Mouse (Mus musculus) midbrain, embryonic 16.5 days (tissue): Measurements from ENCODE around the gene Xrra1. TPM values are rescaled to one million over a fixed set of nuclear protein-coding genes. Genes with fewer than 3 reads are reported as not detected.

Experiments used
- ATAC-seq: fragments of 200-750 bp; cut with Nextera tagmentation; 2 replicates; pipeline ENCODE4 v1.8.0; 2017; ENCODE audit warnings: moderate TSS enrichment
- H3K27ac ChIP-seq: fragments of 300-500 bp; sonication (generic); 2 replicates; pipeline ENCODE4 v1.5.1; 2014; ENCODE audit warnings: mild to moderate bottlenecking, low read length, mixed read lengths
- H3K27me3 ChIP-seq: fragments of 300-500 bp; sonication (generic); 2 replicates; pipeline ENCODE4 v1.6.1; 2014; ENCODE audit warnings: low read depth, low read length, mixed read lengths; ENCODE audit not compliant: control insufficient read depth, insufficient read depth
- H3K36me3 ChIP-seq: fragments of 300-500 bp; sonication (generic); 2 replicates; pipeline ENCODE4 v1.6.1; 2014; ENCODE audit warnings: mild to moderate bottlenecking, low read length, moderate library complexity, mixed read lengths; ENCODE audit not compliant: control insufficient read depth, insufficient read depth
- H3K4me1 ChIP-seq: fragments of 300-500 bp; sonication (generic); 2 replicates; pipeline ENCODE4 v1.6.1; 2014; ENCODE audit warnings: mild to moderate bottlenecking, low read length, mixed read lengths; ENCODE audit not compliant: control insufficient read depth, insufficient read depth
- H3K4me2 ChIP-seq: fragments of 300-500 bp; sonication (generic); 2 replicates; pipeline ENCODE4 v1.6.1; 2014; ENCODE audit warnings: mild to moderate bottlenecking, low read length, mixed read lengths
- H3K4me3 ChIP-seq: fragments of 300-500 bp; sonication (generic); 2 replicates; pipeline ENCODE4 v1.5.1; 2014; ENCODE audit warnings: low read depth, mild to moderate bottlenecking, low read length, moderate library complexity, mixed read lengths
- H3K9ac ChIP-seq: fragments of 300-500 bp; sonication (generic); 2 replicates; pipeline ENCODE4 v1.6.1; 2014; ENCODE audit warnings: low read depth, low read length, mixed read lengths
- H3K9me3 ChIP-seq: fragments of 300-500 bp; sonication (generic); replicated peaks from 2 replicates; pipeline ENCODE4 v1.6.1; 2014; ENCODE audit warnings: mild to moderate bottlenecking, low read length, mixed read lengths; ENCODE audit not compliant: control insufficient read depth, poor library complexity, severe bottlenecking
- WGBS: fragments of 180-500 bp; shearing (Covaris S2); extraction: QIAGEN DNeasy Blood & Tissue Kit; methylation state at CpG from one replicate; pipeline ENCODE4 v1.1.7; 2014; 5-methylcytosine and 5-hydroxymethylcytosine counted together
- polyA plus RNA-seq: library from polyadenylated mRNA; unstranded; fragments of >200 nt; fragmentation: Nextera tagmentation; extraction: Ambion mirVana; gene quantifications from 2 replicates; pipeline ENCODE4 v1.2.1, GENCODE M21; 2015

Xrra1 gene
- polyA plus RNA-seq, 1 experiment from 2014 or later = 1.3 TPM

- Histone ChIP-seq H3K4me2 (no peak overlapping the region), H3K36me3 (no peaks in the 10 kb centered on the region), H3K27me3 (no peaks in the 10 kb centered on the region), H3K9me3 (no peaks in the 10 kb centered on the region), H3K9ac (no peak overlapping the region), H3K4me3 (no peak overlapping the region), H3K27ac (no peak overlapping the region), H3K4me1 (no peaks in the 10 kb centered on the region)
- no peak for ATAC-seq
- WGBS = 89% methylated on average over 16 of the region's 16 CpGs
Measured at GRCm38 (mm10) chr7:99824649-99825483, 34.0 kb upstream of the Xrra1 start.

GRCm38 (mm10) chr7:99825511-99825910 lies 33.4 kb upstream of the Xrra1 start:
- 82% methylated on average over 9 of the region's 9 CpGs for WGBS

GRCm38 (mm10) chr7:99826096-99826495 lies 32.8 kb upstream of the Xrra1 start:
- no peak overlapping the region for H3K4me3 ChIP-seq
- H3K36me3 ChIP-seq = no peaks in the 10 kb centered on the region
- no peaks in the 10 kb centered on the region for H3K27me3 ChIP-seq
- H3K9ac ChIP-seq = no peak overlapping the region
- H3K9me3 ChIP-seq = no peaks in the 10 kb centered on the region
- no peak overlapping the region for H3K4me2 ChIP-seq
- ATAC-seq = no peak
- 68% methylated on average over 6 of the region's 6 CpGs for WGBS
- no peak overlapping the region for H3K27ac ChIP-seq
- H3K4me1 ChIP-seq = no peaks in the 10 kb centered on the region

More at GRCm38 (mm10) chr7:99825511-99825910, 33.4 kb upstream of the Xrra1 start:
- H3K4me1 ChIP-seq = no peaks in the 10 kb centered on the region
- no peak overlapping the region for H3K27ac ChIP-seq
- H3K27me3 ChIP-seq = no peaks in the 10 kb centered on the region
- no peak overlapping the region for H3K4me3 ChIP-seq
- H3K36me3 ChIP-seq = no peaks in the 10 kb centered on the region
- H3K9me3 ChIP-seq = no peaks in the 10 kb centered on the region
- H3K4me2 ChIP-seq = no peak overlapping the region
- no peak for ATAC-seq
- no peak overlapping the region for H3K9ac ChIP-seq

- no peaks in the 10 kb centered on the region for H3K36me3 ChIP-seq
- peak within 1 kb of the TSS; percentile 28; the same call in 1 of the 2 replicates for H3K27ac ChIP-seq
- ATAC-seq = peak; percentile 98
- H3K9ac ChIP-seq = peak within 1 kb of the TSS; percentile 55
- H3K4me2 ChIP-seq = peak within 1 kb of the TSS; percentile 68
- no peaks in the 10 kb centered on the region for H3K4me1 ChIP-seq
- H3K27me3 ChIP-seq = no peaks in the 10 kb centered on the region
- H3K4me3 ChIP-seq = peak within 1 kb of the TSS; percentile 40
- under 1% methylated on average over 26 of the region's 26 CpGs for WGBS
- no peaks in the 10 kb centered on the region for H3K9me3 ChIP-seq
Measured at GRCm38 (mm10) chr7:99828083-99828570, 30.8 kb upstream of the Xrra1 start, which contains the start of gene Neu3. Neu3 (minus strand) TSS chr7:99828417.

- no peaks in the 10 kb centered on the region for H3K9me3 ChIP-seq
- no peaks in the 10 kb centered on the region for H3K27me3 ChIP-seq
- H3K4me2 ChIP-seq = no peak overlapping the region
- H3K4me3 ChIP-seq = no peak overlapping the region
- no peaks in the 10 kb centered on the region for H3K4me1 ChIP-seq
- no peak overlapping the region for H3K9ac ChIP-seq
- H3K36me3 ChIP-seq = peaks cover 9% of the 10 kb centered on the region
- no peak for ATAC-seq
- no peak overlapping the region for H3K27ac ChIP-seq
- 86% methylated on average over 5 of the region's 5 CpGs for WGBS
Measured at GRCm38 (mm10) chr7:99833115-99833845, 25.6 kb upstream of the Xrra1 start.

GRCm38 (mm10) chr7:99833846-99834222 lies 25.1 kb upstream of the Xrra1 start:
- H3K4me2 ChIP-seq = no peak overlapping the region
- ATAC-seq = no peak
- no peaks in the 10 kb centered on the region for H3K4me1 ChIP-seq
- no peak overlapping the region for H3K27ac ChIP-seq
- no peak overlapping the region for H3K9ac ChIP-seq
- 88% methylated on average over 2 of the region's 2 CpGs for WGBS
- no peak overlapping the region for H3K4me3 ChIP-seq
- no peaks in the 10 kb centered on the region for H3K9me3 ChIP-seq
- H3K27me3 ChIP-seq = no peaks in the 10 kb centered on the region
- peaks cover 11% of the 10 kb centered on the region for H3K36me3 ChIP-seq

GRCm38 (mm10) chr7:99834314-99834853 lies 24.5 kb upstream of the Xrra1 start:
- peaks cover 15% of the 10 kb centered on the region for H3K36me3 ChIP-seq
- no peaks in the 10 kb centered on the region for H3K27me3 ChIP-seq
- no peaks in the 10 kb centered on the region for H3K9me3 ChIP-seq
- no peak overlapping the region for H3K4me2 ChIP-seq
- no peak overlapping the region for H3K27ac ChIP-seq
- WGBS = 88% methylated on average over 5 of the region's 5 CpGs
- H3K4me3 ChIP-seq = no peak overlapping the region
- no peak for ATAC-seq
- H3K4me1 ChIP-seq = no peaks in the 10 kb centered on the region
- no peak overlapping the region for H3K9ac ChIP-seq

GRCm38 (mm10) chr7:99836781-99837180 lies 22.1 kb upstream of the Xrra1 start:
- no peak for ATAC-seq
- H3K4me1 ChIP-seq = no peaks in the 10 kb centered on the region
- H3K4me3 ChIP-seq = no peak overlapping the region
- 63% methylated on average over 4 of the region's 4 CpGs for WGBS
- no peak overlapping the region for H3K4me2 ChIP-seq
- no peaks in the 10 kb centered on the region for H3K27me3 ChIP-seq
- H3K27ac ChIP-seq = no peak overlapping the region
- H3K9me3 ChIP-seq = no peaks in the 10 kb centered on the region
- peaks cover 28% of the 10 kb centered on the region for H3K36me3 ChIP-seq
- H3K9ac ChIP-seq = no peak overlapping the region
